Mouse (Mus musculus): ENCODE measurements around the gene Twsg1. TPM values are rescaled to one million over a fixed set of nuclear protein-coding genes. Genes with fewer than 3 reads are reported as not detected.

The Twsg1 gene
- polyA plus RNA-seq, 1 experiment from 2014 or later = 51.2 TPM

GRCm38 (mm10) chr17:65953959-65954358 is 2.9 kb upstream of the Twsg1 start:
- H3K4me1 ChIP-seq (replicated peaks) = peaks cover 19% of the 10 kb centered on the region
- no peaks in the 10 kb centered on the region for H3K27me3 ChIP-seq
- no peak overlapping the region for H3K9ac ChIP-seq
- H3K4me3 ChIP-seq = no peak overlapping the region
- no peak for ATAC-seq (ENCODE audit: low FRiP score, low read depth)
- H3K4me2 ChIP-seq = no peak overlapping the region
- 43% methylated on average over 4 of the region's 4 CpGs for WGBS
- no peaks in the 10 kb centered on the region for H3K9me3 ChIP-seq
- no peak overlapping the region for H3K27ac ChIP-seq (replicated peaks)
- no peaks in the 10 kb centered on the region for H3K36me3 ChIP-seq

GRCm38 (mm10) chr17:65952083-65952482 is 1.1 kb upstream of the Twsg1 start:
- H3K4me1 ChIP-seq (replicated peaks) = peaks cover 19% of the 10 kb centered on the region
- H3K27me3 ChIP-seq = no peaks in the 10 kb centered on the region
- no peak for ATAC-seq (ENCODE audit: low FRiP score, low read depth)
- no peaks in the 10 kb centered on the region for H3K9me3 ChIP-seq
- H3K27ac ChIP-seq (replicated peaks) = no peak overlapping the region
- peaks cover 13% of the 10 kb centered on the region for H3K36me3 ChIP-seq
- no peak overlapping the region for H3K4me3 ChIP-seq
- H3K9ac ChIP-seq = no peak overlapping the region
- 85% methylated on average over 5 of the region's 5 CpGs for WGBS
- H3K4me2 ChIP-seq = no peak overlapping the region

- Histone ChIP-seq H3K4me1 (replicated peaks) (peaks cover 19% of the 10 kb centered on the region), H3K9ac (peak overlapping the region; percentile 93), H3K27ac (replicated peaks) (peak overlapping the region; percentile 84), H3K9me3 (no peaks in the 10 kb centered on the region), H3K27me3 (no peaks in the 10 kb centered on the region), H3K36me3 (peaks cover 26% of the 10 kb centered on the region), H3K4me3 (peak overlapping the region; percentile 88), H3K4me2 (peak overlapping the region; percentile 71)
- ATAC-seq (ENCODE audit: low FRiP score, low read depth) = peak; percentile 5; the same call in 1 of the 2 replicates
- WGBS = 32% methylated on average over 7 of the region's 7 CpGs
Observed at GRCm38 (mm10) chr17:65950183-65950582, 843 bp downstream of the Twsg1 start.

- no peaks in the 10 kb centered on the region for H3K27me3 ChIP-seq
- H3K27ac ChIP-seq (replicated peaks) = no peak overlapping the region
- H3K4me1 ChIP-seq (replicated peaks) = peaks cover 19% of the 10 kb centered on the region
- H3K4me3 ChIP-seq = no peak overlapping the region
- H3K4me2 ChIP-seq = no peak overlapping the region
- no peak overlapping the region for H3K9ac ChIP-seq
- H3K9me3 ChIP-seq = no peaks in the 10 kb centered on the region
- H3K36me3 ChIP-seq = peaks cover 28% of the 10 kb centered on the region
- 96% methylated on average over 8 of the region's 8 CpGs for WGBS
- no peak for ATAC-seq (ENCODE audit: low FRiP score, low read depth)
Observed at GRCm38 (mm10) chr17:65947307-65947706, 3.7 kb downstream of the Twsg1 start.

DNA sequence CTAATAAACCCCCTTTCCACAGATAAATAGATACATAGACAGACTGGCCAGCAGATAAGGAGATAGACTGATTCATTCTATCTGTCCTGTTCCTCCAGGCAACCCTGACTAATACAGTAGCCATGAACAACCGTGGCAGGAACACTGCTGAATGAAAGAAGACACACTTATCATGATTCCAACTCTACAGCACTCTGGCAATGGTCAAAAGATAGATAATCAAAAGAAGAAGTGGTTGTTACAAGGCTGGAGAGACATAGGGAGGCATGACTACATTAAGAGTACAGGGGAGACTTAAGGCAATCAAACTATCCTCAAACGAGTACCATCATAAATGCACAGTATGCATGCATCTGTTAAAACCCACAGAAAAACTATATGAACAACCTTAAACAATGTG is 5.6 kb downstream of the Twsg1 start:
- 88% methylated on average over 2 of the region's 2 CpGs for WGBS
- ATAC-seq (ENCODE audit: low FRiP score, low read depth) = no peak
- Histone ChIP-seq H3K27me3 (no peaks in the 10 kb centered on the region), H3K4me1 (replicated peaks) (peaks cover 17% of the 10 kb centered on the region), H3K4me2 (no peak overlapping the region), H3K4me3 (no peak overlapping the region), H3K27ac (replicated peaks) (no peak overlapping the region), H3K9ac (no peak overlapping the region), H3K36me3 (peaks cover 28% of the 10 kb centered on the region), H3K9me3 (no peaks in the 10 kb centered on the region)

DNA sequence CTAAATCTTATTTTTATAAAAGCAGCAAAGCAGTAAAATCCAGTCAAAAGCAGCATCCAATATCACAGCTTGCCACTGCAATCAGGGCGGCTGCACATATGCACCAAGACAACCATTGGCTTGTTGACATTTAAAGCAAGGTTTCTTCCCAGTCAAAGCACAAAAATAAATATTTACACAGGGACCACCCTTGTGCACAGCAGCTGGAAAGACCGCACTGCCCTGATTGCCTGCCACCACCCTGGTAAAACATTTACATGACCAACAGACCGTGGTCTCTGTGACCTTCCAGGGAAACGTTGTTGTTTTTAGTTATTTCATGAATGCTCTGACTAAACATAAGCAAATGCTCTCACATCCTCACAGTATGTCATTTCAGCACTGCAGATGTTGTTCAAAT is 8.6 kb downstream of the Twsg1 start:
- peaks cover 19% of the 10 kb centered on the region for H3K36me3 ChIP-seq
- no peak overlapping the region for H3K4me2 ChIP-seq
- WGBS = 71% methylated on average over 4 of the region's 4 CpGs
- no peak overlapping the region for H3K4me3 ChIP-seq
- no peaks in the 10 kb centered on the region for H3K27me3 ChIP-seq
- no peak overlapping the region for H3K27ac ChIP-seq (replicated peaks)
- no peak overlapping the region for H3K9ac ChIP-seq
- no peak for ATAC-seq (ENCODE audit: low FRiP score, low read depth)
- H3K4me1 ChIP-seq (replicated peaks) = peaks cover 5% of the 10 kb centered on the region; the same call in 1 of the 2 replicates
- no peaks in the 10 kb centered on the region for H3K9me3 ChIP-seq

- no peak for ATAC-seq (ENCODE audit: low FRiP score, low read depth)
- Histone ChIP-seq H3K4me2 (no peak overlapping the region), H3K36me3 (peaks cover 22% of the 10 kb centered on the region), H3K27me3 (no peaks in the 10 kb centered on the region), H3K9me3 (no peaks in the 10 kb centered on the region), H3K4me3 (no peak overlapping the region), H3K9ac (no peak overlapping the region), H3K4me1 (replicated peaks) (peaks cover 5% of the 10 kb centered on the region; the same call in 1 of the 2 replicates), H3K27ac (replicated peaks) (no peak overlapping the region)
- 85% methylated on average over 6 of the region's 6 CpGs for WGBS
Observed at GRCm38 (mm10) chr17:65941275-65941674, 9.8 kb downstream of the Twsg1 start.

DNA sequence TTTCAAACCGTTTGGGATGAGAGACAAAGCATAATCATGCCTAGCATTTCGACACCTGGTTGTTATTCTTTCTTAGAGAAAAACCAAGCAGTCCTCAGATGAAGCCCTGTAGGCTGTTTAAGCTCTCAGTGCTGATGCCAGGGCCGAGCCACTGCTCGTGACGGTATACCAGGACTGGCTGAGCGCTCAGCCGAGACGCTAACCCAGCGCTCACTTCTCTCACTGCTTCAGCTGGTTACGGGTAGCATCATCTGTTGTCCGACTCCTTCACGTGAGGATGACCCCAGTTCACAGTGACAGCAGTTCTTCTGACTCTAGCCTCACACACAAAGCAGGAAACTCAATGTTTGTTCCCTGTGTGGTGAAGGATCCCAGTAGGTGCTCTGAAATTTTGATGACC is 10.8 kb downstream of the Twsg1 start:
- no peaks in the 10 kb centered on the region for H3K27me3 ChIP-seq
- no peak overlapping the region for H3K4me3 ChIP-seq
- H3K27ac ChIP-seq (replicated peaks) = no peak overlapping the region
- H3K36me3 ChIP-seq = peaks cover 20% of the 10 kb centered on the region; the same call in 1 of the 2 replicates
- H3K9me3 ChIP-seq = no peaks in the 10 kb centered on the region
- H3K9ac ChIP-seq = no peak overlapping the region
- 57% methylated on average over 12 of the region's 12 CpGs for WGBS
- H3K4me1 ChIP-seq (replicated peaks) = peaks cover 5% of the 10 kb centered on the region; the same call in 1 of the 2 replicates
- no peak overlapping the region for H3K4me2 ChIP-seq
- no peak for ATAC-seq (ENCODE audit: low FRiP score, low read depth)

DNA sequence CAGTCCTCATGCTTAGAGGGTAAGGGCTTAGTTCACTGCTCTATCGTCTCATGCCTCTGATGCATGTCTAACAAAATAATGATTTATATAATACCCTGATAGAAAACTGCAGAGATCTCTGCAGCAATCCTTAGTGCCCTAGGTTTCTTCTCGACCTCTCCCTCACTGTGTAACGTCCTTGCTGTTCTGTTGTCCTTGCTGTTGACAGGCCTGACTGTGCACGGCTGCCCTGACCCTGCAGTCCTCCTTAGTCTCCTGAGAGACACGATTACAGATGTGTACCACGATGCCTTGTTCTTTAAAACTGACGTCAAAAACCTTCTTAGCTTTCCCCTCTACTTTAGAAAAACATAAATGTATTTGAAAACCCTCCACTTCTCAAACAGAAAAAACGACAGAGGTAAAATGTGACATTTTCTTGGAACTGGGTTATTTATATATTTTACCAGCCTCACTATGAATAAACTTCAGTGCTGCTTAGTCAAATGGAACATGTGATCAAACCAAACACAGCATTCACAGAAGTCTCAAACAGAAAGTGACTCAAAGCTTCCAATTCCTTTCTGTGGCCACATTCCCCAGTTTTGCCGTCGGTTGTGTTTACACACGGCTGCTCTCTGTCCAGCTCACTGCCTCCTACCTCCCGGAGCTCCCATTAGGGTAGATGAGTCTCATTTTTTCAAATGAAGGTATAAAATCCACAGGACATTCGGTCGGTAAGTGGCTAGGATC is 11.4 kb downstream of the Twsg1 start:
- H3K36me3 ChIP-seq = peaks cover 19% of the 10 kb centered on the region; the same call in 1 of the 2 replicates
- H3K4me2 ChIP-seq = no peak overlapping the region
- no peak overlapping the region for H3K27ac ChIP-seq (replicated peaks)
- H3K27me3 ChIP-seq = no peaks in the 10 kb centered on the region
- no peak for ATAC-seq (ENCODE audit: low FRiP score, low read depth)
- peaks cover 5% of the 10 kb centered on the region; the same call in 1 of the 2 replicates for H3K4me1 ChIP-seq (replicated peaks)
- no peaks in the 10 kb centered on the region for H3K9me3 ChIP-seq
- WGBS = 61% methylated on average over 14 of the region's 14 CpGs
- no peak overlapping the region for H3K9ac ChIP-seq
- H3K4me3 ChIP-seq = no peak overlapping the region

- no peaks in the 10 kb centered on the region for H3K9me3 ChIP-seq
- ATAC-seq (ENCODE audit: low FRiP score, low read depth) = no peak
- WGBS = 88% methylated on average over 9 of the region's 9 CpGs
- H3K36me3 ChIP-seq = peaks cover 30% of the 10 kb centered on the region
- H3K9ac ChIP-seq = no peak overlapping the region
- H3K27me3 ChIP-seq = no peaks in the 10 kb centered on the region
- no peak overlapping the region for H3K4me3 ChIP-seq
- no peak overlapping the region for H3K4me2 ChIP-seq
- peaks cover 5% of the 10 kb centered on the region; the same call in 1 of the 2 replicates for H3K4me1 ChIP-seq (replicated peaks)
- H3K27ac ChIP-seq (replicated peaks) = no peak overlapping the region
Observed at GRCm38 (mm10) chr17:65937671-65938070, 13.4 kb downstream of the Twsg1 start.

- no peak for ATAC-seq (ENCODE audit: low FRiP score, low read depth)
- no peak overlapping the region for H3K4me3 ChIP-seq
- H3K27ac ChIP-seq (replicated peaks) = no peak overlapping the region
- no peak overlapping the region for H3K9ac ChIP-seq
- no peaks in the 10 kb centered on the region for H3K9me3 ChIP-seq
- WGBS = 98% methylated on average over 2 of the region's 2 CpGs
- H3K36me3 ChIP-seq = peaks cover 35% of the 10 kb centered on the region
- H3K4me1 ChIP-seq (replicated peaks) = 0 out of 2 replicates have a peak, but pooled peaks cover 4% of the 10 kb centered on the region
- H3K4me2 ChIP-seq = no peak overlapping the region
- no peaks in the 10 kb centered on the region for H3K27me3 ChIP-seq
Observed at GRCm38 (mm10) chr17:65933741-65934140, 17.3 kb downstream of the Twsg1 start.

GRCm38 (mm10) chr17:65931525-65931924 is 19.5 kb downstream of the Twsg1 start:
- H3K27ac ChIP-seq (replicated peaks) = no peak overlapping the region
- peaks cover 41% of the 10 kb centered on the region for H3K36me3 ChIP-seq
- H3K27me3 ChIP-seq = no peaks in the 10 kb centered on the region
- H3K4me2 ChIP-seq = no peak overlapping the region
- WGBS = 44% methylated on average over 6 of the region's 6 CpGs
- peak; percentile 48; the same call in 1 of the 2 replicates for ATAC-seq (ENCODE audit: low FRiP score, low read depth)
- no peaks in the 10 kb centered on the region for H3K9me3 ChIP-seq
- 0 out of 2 replicates have a peak, but pooled peaks cover 4% of the 10 kb centered on the region for H3K4me1 ChIP-seq (replicated peaks)
- no peak overlapping the region for H3K4me3 ChIP-seq
- H3K9ac ChIP-seq = no peak overlapping the region

Data from hindbrain, embryonic 15.5 days (tissue).